Comparison of ENCODE assay signal across 22 mouse cellular contexts in genomic region chr11:74808251-74808853, GRCm38 (mm10).
"Had no signal": no experiment of that assay in that cellular context is flagged by ENCODE, and none has a peak within 500 bp of the region (broad histone marks: within the 10 kb centered on the region; RNA-seq: fewer than 3 reads in every experiment).

No protein-coding gene starts in this region.

- H3K4me1 ChIP-seq: limb, embryonic 13.5 days; lung, embryonic 15.5 days; megakaryocyte, embryonic 14.5 days; neural tube, embryonic 13.5 days had no signal

- H3K4me2 ChIP-seq: kidney, embryonic 15.5 days; limb, embryonic 13.5 days; liver, embryonic 12.5 days; liver, embryonic 15.5 days; lung, embryonic 15.5 days; neural tube, embryonic 13.5 days had no signal

- ATAC-seq: liver, embryonic 12.5 days had no signal

- H3K27me3 ChIP-seq: kidney, embryonic 15.5 days; limb, embryonic 13.5 days; liver, embryonic 12.5 days; liver, embryonic 15.5 days; lung, embryonic 15.5 days; megakaryocyte, embryonic 14.5 days; neural tube, embryonic 13.5 days had no signal

- DNase-seq: kidney, adult 11 months; kidney, adult 8-10 months; kidney, postnatal 10 days; kidney, postnatal 36 days; layer of hippocampus, adult 9-11 months; layer of hippocampus, postnatal 36 days; liver; lung, adult 18-20 months; midbrain, embryonic 14.5 days; thymus, adult 2 months; thymus, postnatal 14 days; thymus, postnatal 4 days had no signal

- H3K27ac ChIP-seq: kidney, embryonic 15.5 days; limb, embryonic 10.5 days; limb, embryonic 13.5 days; liver, embryonic 12.5 days; liver, embryonic 15.5 days; lung, embryonic 15.5 days; midbrain, embryonic 10.5 days; neural tube, embryonic 13.5 days; stomach, postnatal 0 days had no signal

- H3K4me3 ChIP-seq: kidney, embryonic 15.5 days; limb, embryonic 10.5 days; limb, embryonic 13.5 days; liver, embryonic 12.5 days; liver, embryonic 15.5 days; lung, embryonic 15.5 days; megakaryocyte, embryonic 14.5 days; midbrain, embryonic 10.5 days; neural tube, embryonic 13.5 days had no signal

- H3K9ac ChIP-seq: kidney, embryonic 15.5 days; limb, embryonic 13.5 days; liver, embryonic 12.5 days; liver, embryonic 15.5 days; lung, embryonic 15.5 days; neural tube, embryonic 13.5 days had no signal

- H3K9me3 ChIP-seq: kidney, embryonic 15.5 days; limb, embryonic 10.5 days; limb, embryonic 13.5 days; liver, embryonic 12.5 days; liver, embryonic 15.5 days; lung, embryonic 15.5 days; megakaryocyte, embryonic 14.5 days; midbrain, embryonic 10.5 days; neural tube, embryonic 13.5 days had no signal
